Mouse (Mus musculus) MN1 (cell line): ENCODE measurements around the gene Tmem234.
"Not testable (repeated sequence)": the region's sequence is repeated elsewhere in the genome, so short reads cannot be mapped to it uniquely, and the experiment has no call there.

Experiments used
- DNase-seq: peaks from one replicate; pipeline ENCODE4 v3.0.0-alpha.2; 2016; ENCODE audit warnings: low spot score

The Tmem234 gene

DNA sequence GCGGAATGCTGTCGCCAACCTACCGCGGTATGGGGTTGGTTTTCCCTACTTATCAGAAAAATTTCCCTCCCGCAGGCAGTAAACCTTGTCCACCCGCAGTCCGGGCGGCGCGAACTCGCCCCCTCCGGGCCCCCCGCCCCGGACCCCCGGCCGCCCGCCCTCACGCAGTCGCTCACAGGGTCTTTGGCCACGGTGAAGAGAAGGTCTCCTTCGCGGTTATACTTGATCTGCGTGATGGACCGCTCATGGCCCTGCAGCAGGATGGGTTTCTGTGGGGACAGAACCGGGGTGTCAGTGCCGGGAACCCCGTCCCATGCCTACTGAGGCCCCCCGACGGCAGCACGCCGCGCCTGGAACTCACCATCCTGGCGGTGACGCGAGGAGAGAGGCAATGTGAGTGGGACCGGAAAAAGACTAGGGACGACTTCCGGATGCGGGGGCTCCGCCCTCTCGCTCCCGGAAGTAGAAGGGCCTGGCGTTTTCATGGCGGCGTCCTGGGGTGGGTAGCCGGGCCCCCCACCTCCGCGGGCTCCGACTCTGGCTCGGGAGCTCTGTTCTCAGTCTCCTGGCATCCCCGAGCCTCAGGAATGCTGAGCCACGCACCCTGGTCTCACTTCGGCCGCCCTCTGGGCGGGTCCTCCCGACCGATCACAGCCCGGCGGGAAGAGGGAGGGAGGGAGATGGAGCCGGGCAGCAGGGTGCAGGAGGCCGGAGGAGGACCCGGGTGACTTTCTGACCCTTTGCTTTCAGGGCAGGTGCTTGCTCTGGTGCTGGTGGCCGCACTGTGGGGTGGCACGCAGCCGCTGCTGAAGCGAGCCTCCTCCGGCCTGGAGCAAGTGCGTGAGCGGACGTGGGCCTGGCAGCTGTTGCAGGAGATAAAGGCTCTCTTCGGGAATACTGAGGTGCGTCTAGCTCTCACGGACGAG, at the start of gene Tmem234, which contains the start of gene Eif3i:
TSS of gene Tmem234 (plus strand) at position 436 of the 926 bp plus-strand sequence.
TSS of gene Eif3i (minus strand) at position 416 of the 926 bp plus-strand sequence.
- DNase-seq, result peak; percentile 81

DNA sequence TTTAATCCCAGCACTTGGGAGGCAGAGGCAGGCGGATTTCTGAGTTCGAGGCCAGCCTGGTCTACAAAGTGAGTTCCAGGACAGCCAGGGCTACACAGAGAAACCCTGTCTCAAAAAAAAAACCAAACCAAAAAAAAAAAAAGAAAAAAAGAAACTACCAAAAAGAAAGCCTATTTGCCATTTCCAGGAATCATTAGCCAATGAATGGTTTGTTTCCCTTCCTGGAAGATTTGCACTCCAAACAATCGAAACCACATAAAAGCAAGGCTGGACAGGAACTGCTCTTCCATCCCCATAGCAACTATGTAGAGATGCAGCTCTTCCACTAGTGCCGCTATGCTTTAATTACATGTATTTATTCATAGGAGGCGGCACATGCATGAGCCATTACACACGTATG, 46.0 kb upstream of the Tmem234 start:
- not testable (repeated sequence) for DNase-seq

DNA sequence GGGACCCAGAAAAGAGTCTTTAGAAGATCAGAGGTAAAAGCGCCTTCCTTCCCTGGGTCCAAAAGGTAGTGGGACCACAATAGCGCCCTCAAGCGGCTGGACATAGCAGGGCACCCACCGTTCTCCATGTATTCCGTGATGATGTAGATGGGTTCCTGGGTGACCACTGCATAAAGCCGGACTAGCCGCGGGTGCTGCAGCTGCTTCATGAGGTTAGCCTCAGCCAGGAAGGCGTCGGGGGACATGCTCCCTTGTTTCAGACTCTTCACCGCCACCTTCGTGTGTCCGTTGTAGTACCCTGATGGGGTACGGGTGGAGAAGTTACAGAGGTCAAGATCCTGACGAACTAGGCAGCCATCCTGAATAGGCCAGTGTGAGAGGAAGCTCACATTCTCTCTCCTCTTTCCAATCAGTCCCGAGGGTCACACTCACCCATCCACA, 45.0 kb upstream of the Tmem234 start:
- peak; percentile 37 for DNase-seq

DNA sequence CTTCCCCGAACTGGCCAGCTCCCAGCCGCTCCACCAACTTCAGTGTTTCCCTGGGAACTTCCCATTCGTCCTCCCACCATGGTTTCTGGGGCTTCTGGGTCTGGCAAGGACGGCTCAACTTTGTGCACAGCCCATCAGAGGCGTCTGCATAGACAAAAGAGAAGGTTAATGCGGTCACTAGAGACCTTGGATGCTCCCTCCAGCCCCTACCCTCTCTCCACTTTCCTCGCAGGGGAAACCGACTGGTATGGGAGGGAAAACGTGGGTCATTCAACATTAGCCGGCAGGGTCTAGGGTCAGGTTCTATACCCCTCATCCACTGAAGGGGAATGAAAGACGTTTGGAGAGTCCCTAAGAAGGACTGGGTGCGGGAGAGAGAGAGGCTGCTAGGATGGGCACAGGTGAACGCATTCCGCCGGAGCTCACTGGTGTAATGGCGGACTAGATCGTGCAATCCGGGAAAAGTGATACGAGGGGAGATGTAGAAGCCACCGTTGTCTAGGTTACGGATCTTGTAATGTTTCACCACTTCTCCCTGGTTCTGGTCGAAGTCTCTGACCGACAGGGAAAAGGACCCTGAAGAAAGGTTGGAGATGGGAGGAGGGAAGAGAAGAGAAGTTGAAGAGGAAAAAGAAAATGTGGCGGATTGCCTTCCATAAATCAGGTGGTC, 44.5 kb upstream of the Tmem234 start:
- peak; percentile 23 for DNase-seq

DNA sequence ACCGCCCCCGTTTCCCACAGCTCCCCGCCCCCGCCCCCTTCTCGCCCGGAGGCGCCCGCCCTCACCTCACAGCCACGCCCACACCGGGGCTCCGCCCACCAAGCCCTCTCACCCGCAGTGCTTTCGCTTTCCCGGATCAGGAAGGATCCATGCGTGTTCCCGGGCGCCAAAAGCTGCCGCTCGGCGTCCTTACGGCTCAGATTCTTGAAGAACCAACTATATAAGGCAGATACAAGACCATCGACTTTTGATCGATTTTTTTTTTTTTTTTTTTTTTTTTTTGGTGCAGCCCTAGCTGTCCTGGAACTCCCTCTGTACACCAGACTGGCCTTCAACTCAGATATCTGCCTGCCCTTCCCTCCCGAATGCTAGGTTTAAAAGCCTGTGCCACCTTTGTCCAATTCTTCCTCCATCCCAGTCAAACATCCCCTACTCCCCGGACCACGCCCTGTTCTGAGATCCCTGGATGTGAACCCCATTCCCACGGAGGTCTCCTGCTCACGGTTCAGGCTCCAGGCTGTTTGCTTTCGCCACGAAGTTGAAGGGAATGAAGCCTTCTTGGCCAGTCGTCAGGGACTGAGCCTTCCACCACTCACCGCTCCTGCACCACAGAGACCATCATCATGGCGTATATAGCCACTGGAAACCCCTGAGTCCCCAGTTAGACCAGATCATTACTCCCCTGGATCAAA, 43.8 kb upstream of the Tmem234 start:
- peak; percentile 91 for DNase-seq

DNA sequence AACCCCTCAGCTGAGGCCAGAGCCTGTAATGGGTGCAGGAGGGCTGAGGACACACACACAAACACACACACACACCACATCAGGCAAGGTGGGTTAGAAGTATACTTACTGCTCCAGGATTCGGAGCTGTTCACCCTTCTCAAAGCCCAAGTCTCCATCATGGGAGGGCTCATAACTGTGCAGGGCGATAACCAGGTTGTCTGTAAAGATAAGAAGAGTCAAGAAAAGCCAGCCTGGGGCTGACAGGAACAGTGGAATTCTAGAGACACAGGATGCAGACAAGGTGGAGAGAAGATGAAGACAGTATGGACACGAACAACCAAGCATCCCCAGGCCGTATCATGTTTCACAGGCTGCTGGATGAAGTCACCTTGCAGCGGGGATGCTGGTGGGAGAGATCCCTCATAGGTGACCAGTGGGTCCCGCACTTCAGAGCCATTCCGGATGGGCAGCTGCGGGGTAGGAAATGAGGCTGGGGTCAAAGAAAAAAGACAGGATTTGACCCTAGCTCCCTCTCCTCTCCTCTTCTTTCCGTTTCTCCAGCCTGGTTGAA, 43.1 kb upstream of the Tmem234 start:
- no peak for DNase-seq

DNA sequence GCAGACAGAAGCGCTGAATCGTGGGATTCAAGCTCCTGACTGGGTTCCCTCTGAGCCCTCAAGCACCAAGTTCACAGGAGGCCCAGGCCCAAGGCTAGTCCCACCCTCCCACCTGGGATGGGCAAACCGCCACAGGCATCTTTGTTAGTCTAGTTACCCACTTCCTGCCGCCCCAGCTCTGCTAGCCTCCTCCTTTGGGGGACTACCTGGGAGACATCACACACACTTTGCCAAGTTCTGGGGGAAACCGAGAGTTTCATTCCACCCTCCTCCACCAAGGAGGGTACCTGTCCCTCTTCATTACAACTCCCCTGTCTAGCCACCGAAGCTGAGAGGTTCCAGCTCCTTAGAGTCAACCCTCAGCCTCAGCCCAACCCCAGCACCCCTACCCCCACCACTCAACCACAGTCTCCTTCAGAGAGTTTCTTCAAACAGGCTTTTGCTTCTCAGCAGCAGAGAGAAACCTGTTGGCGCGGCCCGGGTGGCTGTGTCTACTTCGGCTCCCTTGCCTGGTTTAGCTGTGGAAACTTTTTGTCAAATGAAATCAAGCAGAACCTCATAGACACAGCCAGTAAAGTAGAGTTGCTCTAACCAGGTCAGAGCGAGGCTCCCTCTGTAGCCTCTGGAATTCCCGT, 42.0 kb upstream of the Tmem234 start:
- DNase-seq, result no peak

DNA sequence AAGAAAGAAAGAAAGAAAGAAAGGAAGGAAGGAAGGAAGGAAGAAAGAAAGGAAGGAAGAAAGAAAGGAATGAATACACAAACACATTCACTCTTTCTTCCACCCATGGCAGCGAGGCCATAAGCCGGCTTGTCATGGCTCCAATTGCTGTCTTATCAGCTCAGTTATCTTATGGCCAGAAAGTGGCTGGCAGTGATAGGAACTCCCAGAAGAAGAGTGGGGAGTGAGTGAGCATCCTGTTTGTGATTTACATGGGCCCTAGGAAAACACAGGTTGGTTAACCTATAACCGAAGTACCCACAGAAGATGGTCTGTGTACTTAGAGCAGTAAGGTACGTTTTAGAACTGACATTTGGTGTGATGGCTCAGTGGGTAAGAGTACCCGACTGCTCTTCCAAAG, 39.3 kb upstream of the Tmem234 start:
- no peak for DNase-seq

DNA sequence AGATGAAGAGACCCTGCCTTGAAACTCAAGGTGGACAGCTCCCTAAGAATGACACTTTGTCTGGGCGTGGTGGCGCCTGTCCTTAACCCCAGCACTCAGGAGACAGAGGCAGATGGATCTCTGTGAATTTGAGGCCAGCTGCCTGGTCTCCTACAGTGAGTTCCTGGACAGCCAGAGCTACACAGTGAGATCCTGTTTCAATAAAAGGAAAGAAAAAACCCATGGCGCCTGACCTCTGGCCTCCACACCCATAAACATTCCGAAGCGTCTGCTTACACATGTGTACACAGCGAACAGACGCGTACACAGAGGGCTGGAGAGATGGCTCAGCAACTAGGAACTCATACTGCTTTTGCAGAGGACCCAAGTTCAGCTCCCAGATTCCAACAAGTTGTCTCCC, 36.8 kb upstream of the Tmem234 start:
- DNase-seq, result no peak

DNA sequence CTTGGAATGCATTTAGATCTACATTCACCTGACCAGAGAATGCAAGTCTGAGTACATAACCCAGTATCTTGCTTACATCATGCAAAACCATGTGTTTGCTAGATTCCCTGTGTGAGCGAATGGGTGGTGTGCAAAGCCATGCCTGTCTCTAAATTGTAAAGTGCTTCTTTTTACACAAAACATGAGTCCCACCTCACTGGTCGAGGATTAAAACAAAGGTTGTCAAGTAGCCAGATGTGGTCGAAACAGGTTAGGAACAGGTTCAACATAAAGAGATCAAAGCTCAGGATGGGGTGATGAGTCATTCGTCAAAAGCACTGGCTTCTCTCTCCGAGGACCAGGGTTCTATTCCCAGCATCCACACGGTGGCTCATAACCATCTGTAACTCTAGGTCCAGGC, 35.3 kb upstream of the Tmem234 start:
- no peak for DNase-seq

DNA sequence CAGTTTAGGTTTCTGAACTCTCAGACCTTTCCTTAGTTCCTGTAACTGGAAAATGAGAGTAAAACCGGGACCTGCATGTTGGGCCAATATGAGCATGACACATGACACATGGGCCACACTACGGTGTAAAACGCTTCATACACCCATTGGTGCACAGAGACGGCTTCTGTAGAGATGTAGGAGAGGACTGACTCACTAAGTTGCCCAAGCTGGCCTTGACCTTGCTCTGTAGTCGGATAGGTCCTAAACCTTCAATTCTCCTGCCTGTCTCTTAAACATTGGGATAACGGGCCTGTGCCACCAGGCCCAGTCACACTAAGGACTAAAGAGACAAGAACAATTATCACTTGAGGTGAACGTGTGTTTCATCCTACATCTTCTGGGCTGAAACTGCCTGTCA, 32.1 kb upstream of the Tmem234 start:
- DNase-seq, result no peak

DNA sequence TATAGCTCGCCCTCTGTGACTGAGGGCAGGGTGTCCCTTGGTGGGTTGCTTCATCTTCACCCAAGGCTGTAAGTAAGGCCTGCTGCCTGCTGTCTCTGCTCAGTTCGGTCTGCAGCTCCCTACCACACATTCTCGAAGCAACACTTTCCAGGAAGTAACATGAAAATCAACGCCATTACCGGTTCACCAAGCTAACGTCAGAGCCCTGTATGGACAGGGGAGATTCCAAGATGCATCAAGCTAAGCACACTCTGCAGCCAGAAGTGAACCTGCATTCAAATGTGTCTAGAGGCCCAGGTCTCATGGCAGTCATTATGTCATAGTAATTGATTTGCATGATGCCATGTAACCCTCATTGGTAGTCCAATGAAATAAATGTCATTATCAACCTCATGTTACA, 30.4 kb upstream of the Tmem234 start:
- DNase-seq, result no peak

DNA sequence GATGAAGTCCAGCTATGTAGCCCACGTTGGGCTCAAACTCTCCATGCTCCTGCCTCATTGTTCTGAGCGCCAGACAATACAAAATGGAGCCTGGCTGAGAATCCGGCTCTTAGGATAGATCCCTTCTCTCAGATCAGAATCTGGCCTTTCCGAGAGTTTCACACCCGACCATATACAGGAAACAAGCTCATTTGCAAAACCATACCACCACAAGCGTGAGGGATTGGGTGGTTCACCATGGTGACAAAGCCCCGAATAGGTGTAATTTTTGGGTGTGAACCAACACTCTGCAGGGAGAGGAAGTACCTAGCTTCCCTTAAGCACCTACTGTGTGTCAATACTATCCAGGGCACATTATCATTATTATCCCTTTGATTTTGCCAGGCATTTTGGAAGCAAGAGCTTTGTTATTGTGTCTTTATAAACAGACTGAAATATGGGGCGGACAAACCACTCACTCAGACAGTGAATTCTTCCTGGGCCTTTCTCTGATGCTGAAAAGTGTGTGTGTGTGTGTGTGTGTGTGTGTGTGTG, 28.9 kb upstream of the Tmem234 start:
- no peak for DNase-seq

DNA sequence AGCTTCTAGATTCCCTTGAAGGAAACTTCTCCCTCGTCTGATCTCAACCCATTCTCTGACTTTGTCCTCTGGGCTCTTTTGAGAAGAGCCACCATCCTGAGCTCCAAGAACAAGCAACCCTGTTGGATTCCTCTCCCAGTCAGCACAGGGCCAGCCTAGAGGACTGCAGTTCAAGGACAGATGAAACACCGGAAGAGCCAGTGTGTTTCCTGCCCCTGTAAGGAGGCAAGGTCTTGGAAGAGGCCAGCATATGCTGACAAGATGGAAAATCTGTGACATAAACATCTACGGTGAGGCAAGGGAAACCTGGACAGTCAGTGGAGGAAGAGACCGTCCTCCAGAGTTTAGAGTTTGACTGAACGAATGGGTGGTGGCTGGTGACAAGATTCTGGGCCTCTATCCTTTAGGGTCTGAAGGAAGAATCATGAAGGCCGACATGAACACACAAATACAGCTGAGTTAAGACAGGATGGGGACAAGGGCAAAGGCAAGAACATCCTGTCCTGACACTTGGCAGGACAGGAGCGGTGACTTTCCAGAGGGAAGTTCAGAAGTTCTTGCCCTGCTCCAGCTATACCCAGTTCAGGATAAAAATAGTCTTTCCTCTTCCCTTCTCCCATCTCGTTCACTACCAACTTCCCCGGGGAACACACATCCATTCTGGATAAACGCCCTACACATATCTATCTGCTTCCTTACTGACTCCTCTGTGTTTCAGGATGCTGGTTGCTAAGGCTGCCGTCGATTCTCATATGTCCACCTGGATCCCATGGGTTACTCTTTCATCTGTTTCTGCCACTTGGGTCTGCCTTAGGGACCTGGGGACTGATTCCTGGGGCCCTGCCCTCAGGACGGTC, 28.0 kb upstream of the Tmem234 start:
- DNase-seq, result no peak

DNA sequence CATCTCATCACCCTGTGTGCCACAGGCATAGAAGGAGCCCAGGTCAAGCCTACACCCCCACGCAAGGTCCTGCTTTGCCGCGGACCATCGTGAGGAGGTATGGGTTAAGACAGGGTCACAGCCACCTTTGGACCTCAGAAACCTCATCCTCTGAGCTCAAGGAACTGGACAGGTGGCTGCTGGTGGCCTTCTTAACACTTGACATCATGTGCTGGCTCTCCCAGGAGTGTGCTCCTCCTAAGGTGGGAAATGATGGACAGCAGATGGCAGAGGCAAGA, 27.4 kb upstream of the Tmem234 start:
- no peak for DNase-seq

DNA sequence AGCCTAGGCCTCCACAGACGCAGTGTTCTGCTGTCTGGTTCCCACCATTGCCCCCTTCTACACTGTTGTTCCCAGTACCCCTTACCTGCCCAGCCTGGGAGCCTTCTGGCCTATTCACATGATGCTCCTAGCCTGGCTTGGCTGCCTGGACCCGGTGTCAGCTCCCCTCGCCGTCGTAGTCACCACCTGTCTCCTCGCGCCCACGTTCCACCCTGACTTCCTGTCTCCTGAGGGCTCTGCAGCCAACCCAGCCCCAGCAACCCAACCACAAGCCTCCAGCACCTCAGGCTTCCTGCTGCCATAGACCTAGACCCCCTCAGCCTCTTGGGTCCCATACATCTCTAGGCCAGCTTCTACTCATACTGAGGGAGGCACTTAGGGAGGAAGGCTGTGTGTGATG, 27.0 kb upstream of the Tmem234 start, which contains the start of gene Lck:
TSS of gene Lck (minus strand) at position 212 of the 400 bp plus-strand sequence.
- no peak for DNase-seq

DNA sequence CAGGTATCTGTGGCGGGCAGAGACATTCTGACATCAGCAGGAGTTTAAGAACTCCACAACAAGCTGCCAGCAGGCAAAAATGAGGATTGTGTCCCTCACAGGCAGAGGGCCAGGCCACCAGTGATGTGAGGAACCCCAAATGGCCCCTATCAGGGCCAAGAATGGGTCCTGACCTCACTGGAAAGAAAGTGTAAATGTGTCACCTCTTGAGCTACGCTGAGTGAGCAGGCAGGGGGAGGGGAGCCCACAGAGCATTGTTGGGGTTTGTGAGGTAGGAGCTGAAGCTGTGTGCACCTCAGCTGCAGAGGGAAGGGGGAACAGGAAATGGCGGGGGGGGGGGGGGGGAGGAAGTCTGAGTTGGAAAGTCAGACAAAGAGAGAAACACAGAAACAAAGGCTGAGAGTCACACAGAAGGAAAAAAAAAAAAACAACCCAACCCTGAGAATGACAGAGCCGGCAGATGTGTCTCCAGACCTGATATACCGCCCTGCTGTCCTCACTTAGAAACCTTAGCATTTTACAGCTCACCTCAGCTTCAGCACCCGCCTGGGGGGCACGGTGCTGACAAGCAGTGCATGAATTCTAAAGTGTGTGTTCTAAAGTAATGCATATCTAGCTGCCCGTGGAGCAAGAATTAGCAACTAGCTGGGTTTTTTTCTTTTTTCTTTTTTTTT, 25.2 kb upstream of the Tmem234 start:
- no peak for DNase-seq

DNA sequence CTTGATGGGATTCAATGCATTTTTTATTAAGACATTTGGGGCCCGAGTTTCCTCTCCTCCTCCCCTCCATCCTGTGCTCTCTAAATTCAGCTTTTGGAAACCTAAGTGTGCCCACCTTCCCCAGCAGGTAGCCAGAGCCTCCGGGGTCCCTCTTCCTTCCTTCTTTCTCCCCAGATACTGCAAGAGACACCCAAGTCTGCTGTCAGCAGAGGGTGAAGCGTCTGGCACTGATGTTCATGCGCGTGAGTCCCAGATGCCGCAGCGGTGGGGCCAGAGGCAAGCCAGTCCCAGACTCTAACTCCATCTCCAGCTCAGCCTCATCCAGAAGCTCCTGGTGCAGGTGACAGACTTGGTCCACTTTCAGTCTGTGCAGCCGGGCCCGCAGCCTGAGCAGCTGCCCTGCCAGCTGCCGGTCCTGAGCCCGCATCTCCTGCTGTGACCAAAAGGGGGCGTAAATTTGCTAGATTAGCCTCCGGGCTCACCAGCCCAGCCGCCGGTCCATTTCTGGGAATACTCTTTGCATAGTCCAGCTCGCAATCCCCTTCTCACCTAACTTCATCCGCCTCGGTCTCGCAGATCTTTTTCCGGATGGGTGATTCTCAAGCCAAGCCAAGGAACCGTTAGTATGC, 23.5 kb upstream of the Tmem234 start:
- peak; percentile 64 for DNase-seq

DNA sequence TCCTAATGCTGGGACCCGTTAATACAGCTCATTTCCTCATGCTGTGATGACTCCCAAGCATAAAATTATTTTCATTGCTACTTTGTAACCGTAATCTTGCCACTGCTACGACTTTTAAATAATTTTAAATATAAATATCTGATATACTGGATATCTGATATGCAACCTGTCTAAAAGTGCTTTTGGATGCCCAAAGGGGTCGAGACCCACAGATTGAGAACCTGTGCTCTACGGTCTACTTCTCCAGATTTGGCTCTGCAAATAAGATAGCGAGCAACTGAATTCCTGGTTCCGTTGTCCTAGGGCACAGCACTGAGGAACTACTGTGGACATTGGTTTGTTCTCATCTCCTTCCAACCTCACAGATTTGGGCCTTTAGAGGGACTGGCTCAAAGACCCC, 22.8 kb upstream of the Tmem234 start:
- no peak for DNase-seq

DNA sequence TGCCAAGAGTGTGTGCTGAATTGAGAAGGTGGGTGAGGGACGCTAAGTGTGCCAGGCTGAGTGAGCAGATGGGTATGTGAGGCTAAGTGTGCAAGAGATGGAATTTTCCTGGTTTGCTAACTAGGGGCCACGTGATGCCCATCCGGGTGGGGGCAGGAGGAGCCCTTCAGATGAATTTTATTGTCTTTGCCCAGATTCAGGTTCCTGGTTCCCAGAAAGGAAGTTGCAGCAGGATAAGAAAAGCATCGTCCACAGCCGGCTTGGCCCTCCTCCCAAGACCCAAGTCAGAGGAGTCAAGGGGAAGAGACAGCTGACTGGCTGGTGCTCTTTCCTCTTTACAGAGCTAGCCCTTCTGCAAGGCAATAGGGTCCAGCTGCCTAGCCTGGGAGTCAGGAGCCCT, 22.0 kb upstream of the Tmem234 start, which contains the start of gene Fam167b:
TSS of gene Fam167b (minus strand) at position 84 of the 400 bp plus-strand sequence.
- DNase-seq, result no peak
